Mouse (Mus musculus) left cerebral cortex, postnatal 25 days (tissue): ENCODE results near the gene Slc1a4. TPM values are rescaled to one million over a fixed set of nuclear protein-coding genes. Genes with fewer than 3 reads are reported as not detected.
A peak's percentile ranks its signal among the peaks of the same experiment; 100 is the strongest.

Experiments
- DNase-seq, 2 experiments: peaks; one replicate each; pipeline ENCODE4 v3.0.0; 2022; ENCODE audit warnings: low spot score in 2 of 2, mixed read lengths in 1 of 2
- intact Hi-C: fragments of 180-260 bp; cut with DNase I; formaldehyde crosslinking; loops from one replicate; pipeline ENCODE4 v1.15.1; 2025
- total RNA-seq, 2 experiments: library from RNA; stranded (reverse); gene quantifications; 2 replicates each; pipeline ENCODE4 v1.2.3; 2021

Gene Slc1a4
- total RNA-seq, 2 experiments from 2014 or later, result 39.3 to 43.2 TPM

GRCm38 (mm10) chr11:20328771-20329170 lies 3.7 kb downstream of the Slc1a4 start:
- intact Hi-C loops, result no loop called here
- DNase-seq, result no peak

GRCm38 (mm10) chr11:20326328-20326995 lies 6.1 kb downstream of the Slc1a4 start:
- DNase-seq, result no peak
- intact Hi-C loops, result no loop called here

GRCm38 (mm10) chr11:20325073-20325694 lies 7.3 kb downstream of the Slc1a4 start:
- intact Hi-C loops, result no loop called here
- peak in 1 of 2 experiments; percentile 49 for DNase-seq

GRCm38 (mm10) chr11:20324006-20324405 lies 8.5 kb downstream of the Slc1a4 start:
- intact Hi-C loops, result no loop called here

DNA sequence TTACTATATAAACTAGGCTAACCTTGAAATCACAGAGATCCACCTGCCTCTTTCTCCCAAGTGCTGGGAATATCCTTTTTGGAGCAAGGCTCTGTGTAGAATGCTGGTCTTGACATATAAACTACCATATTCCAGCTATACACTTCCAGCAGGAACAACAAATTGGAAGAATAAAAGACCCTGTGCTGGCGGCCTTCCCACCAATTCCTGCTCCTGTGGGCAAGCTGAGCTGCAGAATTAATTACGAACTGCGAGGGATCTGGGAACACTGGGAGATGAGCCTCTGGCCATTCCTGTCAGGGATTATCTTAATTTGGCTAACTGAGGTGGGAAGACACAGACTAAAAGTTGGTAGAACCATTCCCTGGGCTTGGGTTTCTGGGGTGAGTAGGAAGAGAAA lies 10.1 kb downstream of the Slc1a4 start:
- DNase-seq, result no peak
- intact Hi-C loops, result no loop called here

More at GRCm38 (mm10) chr11:20324006-20324405, 8.5 kb downstream of the Slc1a4 start:
- DNase-seq, result no peak

- DNase-seq, result no peak
- intact Hi-C loops, result no loop called here
Measured at GRCm38 (mm10) chr11:20320661-20321060, 11.9 kb downstream of the Slc1a4 start.

GRCm38 (mm10) chr11:20318659-20319454 lies 13.7 kb downstream of the Slc1a4 start:
- intact Hi-C loops, result no loop called here
- no peak for DNase-seq

DNA sequence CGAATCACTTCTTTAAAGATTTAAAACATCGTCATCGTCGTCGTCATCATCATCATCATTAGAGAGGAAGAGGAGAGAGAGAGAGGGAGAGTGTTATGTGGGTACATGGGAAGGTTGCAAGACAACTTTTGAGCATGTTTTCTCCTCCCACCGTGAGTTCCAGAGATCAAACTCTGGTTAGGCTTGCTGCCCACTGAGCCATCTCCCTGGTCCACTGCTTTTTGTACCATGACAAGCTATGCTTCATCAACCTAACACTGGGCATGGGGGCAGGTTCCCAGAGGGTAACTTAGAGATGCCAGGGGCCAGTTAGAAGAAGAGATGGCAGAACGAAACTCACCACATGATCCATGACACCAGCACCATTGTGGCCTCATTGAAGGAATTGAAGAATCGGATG lies 18.9 kb downstream of the Slc1a4 start:
- DNase-seq, result no peak
- intact Hi-C loops, result no loop called here

DNA sequence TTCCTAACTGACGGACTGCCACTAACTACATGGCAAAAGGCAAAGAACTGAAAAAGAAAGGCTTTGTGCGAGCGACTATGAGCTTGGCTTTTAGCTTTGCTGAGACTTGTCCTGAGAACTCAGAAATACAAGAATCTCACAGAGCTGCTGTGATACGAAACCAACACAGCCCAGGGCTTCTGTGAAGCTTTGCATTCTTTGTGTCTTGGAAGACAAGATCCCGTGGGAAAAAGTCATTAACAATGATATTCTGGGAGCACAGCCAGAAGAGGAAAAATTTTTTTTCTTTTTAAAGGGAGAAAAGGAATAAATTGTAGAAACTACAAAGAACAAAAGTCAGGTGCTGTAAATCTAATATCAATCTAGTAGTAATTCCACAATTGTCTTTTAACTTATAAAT lies 23.5 kb downstream of the Slc1a4 start:
- intact Hi-C loops, result no loop called here
- DNase-seq, result no peak

DNA sequence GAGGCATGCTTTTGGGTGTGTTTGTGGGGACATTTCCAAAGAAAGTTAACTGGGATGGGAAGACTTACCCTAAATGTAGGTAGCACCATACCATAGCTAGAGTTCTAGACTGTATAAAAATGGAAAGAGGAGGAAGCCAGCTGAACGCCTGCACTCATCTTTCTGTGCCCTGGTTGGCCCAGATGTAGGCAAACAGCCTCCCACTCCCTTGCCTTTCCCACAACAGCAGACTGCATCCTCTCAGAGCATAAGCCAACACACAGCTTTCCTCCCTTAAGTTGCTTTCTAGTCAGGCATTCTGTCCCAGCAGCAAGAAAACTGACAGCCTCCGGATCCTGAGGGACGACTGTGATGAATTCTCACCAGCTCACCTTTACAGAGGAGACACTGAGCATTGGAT lies 25.1 kb downstream of the Slc1a4 start:
- intact Hi-C loops, result no loop called here

GRCm38 (mm10) chr11:20305641-20306040 lies 26.9 kb downstream of the Slc1a4 start:
- intact Hi-C loops, result loop anchor here (2.0 kb wide), 1 partner anchor 27 kb away; the partner anchor contains the start of gene Slc1a4

More for the DNA sequence above, 25.1 kb downstream of the Slc1a4 start:
- DNase-seq, result peak; percentile 30 to 89

DNA sequence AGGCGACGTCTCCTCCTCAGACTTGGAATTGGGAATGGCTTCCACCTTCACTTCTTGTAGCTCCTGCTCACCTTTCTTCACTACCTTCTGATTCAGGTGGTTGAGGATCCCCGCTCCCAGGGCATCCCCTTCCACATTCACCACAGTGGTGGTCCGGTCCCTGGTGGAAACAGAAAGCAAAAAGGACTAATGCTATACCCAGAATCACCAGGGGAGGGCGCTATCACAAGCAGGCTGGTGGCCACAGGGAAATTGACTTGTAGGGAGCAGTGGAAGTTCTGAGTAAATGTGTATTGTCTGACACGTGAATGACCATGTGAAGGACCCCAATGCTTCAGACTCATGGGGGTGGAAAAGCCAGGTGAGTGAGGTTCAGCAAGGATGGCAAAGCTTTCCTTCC lies 28.2 kb downstream of the Slc1a4 start:
- DNase-seq, result peak; percentile 29 to 38
- intact Hi-C loops, result loop anchor here (2.0 kb wide), 1 partner anchor 28 kb away; the partner anchor contains the start of gene Slc1a4

More at GRCm38 (mm10) chr11:20305641-20306040, 26.9 kb downstream of the Slc1a4 start:
- no peak for DNase-seq

DNA sequence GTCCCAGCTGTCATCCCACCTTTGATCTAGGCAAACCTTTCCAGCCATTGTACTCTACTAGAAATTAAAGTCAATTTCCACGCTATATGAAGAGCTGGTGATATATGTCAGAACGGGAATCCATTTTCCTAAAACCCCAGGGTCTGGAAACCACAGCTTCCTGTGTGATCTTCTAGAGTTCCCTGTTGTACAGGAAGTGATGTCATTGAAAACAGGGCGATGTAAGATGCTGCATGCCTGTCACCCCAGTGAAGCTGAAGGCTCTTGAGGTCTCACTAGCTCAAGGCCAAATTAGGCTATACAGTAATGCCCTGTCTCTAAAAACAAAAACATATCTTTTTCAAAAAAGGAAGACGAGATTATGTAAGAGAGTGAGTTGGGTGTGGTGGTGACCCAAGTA lies 31.2 kb downstream of the Slc1a4 start:
- intact Hi-C loops, result no loop called here
- no peak for DNase-seq

GRCm38 (mm10) chr11:20300850-20301249 lies 31.7 kb downstream of the Slc1a4 start:
- intact Hi-C loops, result no loop called here
- no peak for DNase-seq

GRCm38 (mm10) chr11:20299900-20300299 lies 32.6 kb downstream of the Slc1a4 start:
- intact Hi-C loops, result no loop called here
- peak in 1 of 2 experiments; percentile 59 for DNase-seq

GRCm38 (mm10) chr11:20284463-20284862 lies 48.0 kb downstream of the Slc1a4 start:
- intact Hi-C loops, result no loop called here

DNA sequence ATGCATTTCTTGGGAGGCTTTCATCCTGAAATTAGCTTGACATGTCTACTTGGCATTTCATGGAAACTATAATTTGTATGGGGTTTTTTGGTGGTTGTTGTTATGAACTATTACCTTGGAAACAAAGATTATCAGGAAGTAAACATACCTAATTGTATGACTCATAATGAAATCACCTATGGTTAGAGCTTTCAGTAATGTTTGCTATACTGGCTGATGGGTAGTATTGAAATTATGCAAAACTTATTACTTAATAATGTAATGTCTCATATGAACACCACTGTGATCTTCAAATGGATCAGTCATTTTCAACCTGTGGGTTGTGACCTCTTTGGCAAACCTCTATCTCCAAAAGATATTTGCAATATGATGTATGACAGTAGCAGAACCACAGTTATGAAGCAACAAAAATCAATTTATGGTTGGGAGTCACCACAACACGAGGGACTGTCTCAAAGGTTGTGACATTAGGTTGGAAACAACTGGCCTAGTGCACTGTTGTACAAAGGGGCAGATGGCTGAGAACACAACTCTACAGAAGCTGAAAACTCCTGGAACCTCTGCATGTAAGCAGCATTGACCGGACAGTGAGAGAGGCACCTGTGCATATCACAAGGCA lies 49.8 kb downstream of the Slc1a4 start:
- intact Hi-C loops, result no loop called here
- no peak for DNase-seq

More at GRCm38 (mm10) chr11:20284463-20284862, 48.0 kb downstream of the Slc1a4 start:
- no peak for DNase-seq

- intact Hi-C loops, result no loop called here
- no peak for DNase-seq
Measured at GRCm38 (mm10) chr11:20280982-20281381, 51.5 kb downstream of the Slc1a4 start.

DNA sequence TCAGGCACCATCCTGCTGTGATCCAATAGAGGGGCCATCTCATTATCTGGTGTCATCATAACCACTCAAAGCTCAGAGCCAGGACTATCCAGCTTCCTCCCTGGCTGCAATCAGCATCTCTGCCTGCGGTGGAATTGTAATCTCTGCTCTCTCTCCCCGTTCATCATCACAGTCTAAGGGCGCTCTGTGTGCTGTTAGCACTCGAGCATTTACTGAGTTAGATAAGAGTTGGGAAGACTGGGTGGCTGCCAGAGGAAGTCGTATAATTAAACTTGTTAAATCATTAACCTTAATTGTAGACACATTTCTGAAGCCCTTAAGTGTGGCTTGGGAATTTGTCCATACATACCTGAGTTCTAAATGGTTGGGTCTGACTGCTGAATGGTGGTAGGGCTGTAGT lies 53.8 kb downstream of the Slc1a4 start:
- intact Hi-C loops, result no loop called here
- no peak for DNase-seq

- no peak for DNase-seq
- intact Hi-C loops, result no loop called here
Measured at GRCm38 (mm10) chr11:20277106-20277505, 55.4 kb downstream of the Slc1a4 start.
